Mouse (Mus musculus): ENCODE data around the gene Sdf2. TPM values are rescaled to one million over a fixed set of nuclear protein-coding genes. Genes with fewer than 3 reads are reported as not detected.
A peak's percentile ranks its signal among the peaks of the same experiment; 100 is the strongest.

Sdf2 gene
- polyA plus RNA-seq, 1 experiment from 2014 or later, result 60.1 TPM

- Histone ChIP-seq H3K4me1 (ENCODE audit: control insufficient read depth, insufficient read depth, low read length) (no peaks in the 10 kb centered on the region), H3K9me3 (ENCODE audit: control insufficient read depth, low read length) (no peaks in the 10 kb centered on the region), H3K36me3 (ENCODE audit: control insufficient read depth, insufficient read depth, low read length) (peaks cover 46% of the 10 kb centered on the region), H3K4me2 (ENCODE audit: low read depth) (no peak overlapping the region), H3K9ac (ENCODE audit: low read length) (no peak overlapping the region), H3K27ac (ENCODE audit: low read depth, low read length) (no peak overlapping the region), H3K4me3 (ENCODE audit: low read depth, low read length) (no peak overlapping the region), H3K27me3 (ENCODE audit: control insufficient read depth, insufficient read depth, low read length) (no peaks in the 10 kb centered on the region)
- ATAC-seq (ENCODE audit: insufficient read depth, low FRiP score, low TSS enrichment) (no peak), DNase-seq (ENCODE audit: low spot score) (no peak)
- 95% methylated on average over 14 of the region's 14 CpGs for WGBS
Measured at GRCm38 (mm10) chr11:78213086-78213817, 32.3 kb upstream of the Sdf2 start.

- peaks cover 41% of the 10 kb centered on the region for H3K36me3 ChIP-seq (ENCODE audit: control insufficient read depth, insufficient read depth, low read length)
Measured at GRCm38 (mm10) chr11:78215709-78216317, 29.7 kb upstream of the Sdf2 start.

GRCm38 (mm10) chr11:78223586-78223985, 22.0 kb upstream of the Sdf2 start:
- Histone ChIP-seq H3K27ac (ENCODE audit: low read depth, low read length) (no peak overlapping the region), H3K9ac (ENCODE audit: low read length) (no peak overlapping the region), H3K36me3 (ENCODE audit: control insufficient read depth, insufficient read depth, low read length) (peaks cover 44% of the 10 kb centered on the region), H3K27me3 (ENCODE audit: control insufficient read depth, insufficient read depth, low read length) (no peaks in the 10 kb centered on the region), H3K4me1 (ENCODE audit: control insufficient read depth, insufficient read depth, low read length) (no peaks in the 10 kb centered on the region), H3K9me3 (ENCODE audit: control insufficient read depth, low read length) (no peaks in the 10 kb centered on the region), H3K4me2 (ENCODE audit: low read depth) (no peak overlapping the region), H3K4me3 (ENCODE audit: low read depth, low read length) (no peak overlapping the region)
- ATAC-seq (ENCODE audit: insufficient read depth, low FRiP score, low TSS enrichment) (no peak), DNase-seq (ENCODE audit: low spot score) (no peak)
- 90% methylated on average over 4 of the region's 4 CpGs for WGBS

More at GRCm38 (mm10) chr11:78215709-78216317, 29.7 kb upstream of the Sdf2 start:
- H3K4me1 ChIP-seq (ENCODE audit: control insufficient read depth, insufficient read depth, low read length), result no peaks in the 10 kb centered on the region
- no peak overlapping the region for H3K4me3 ChIP-seq (ENCODE audit: low read depth, low read length)
- no peaks in the 10 kb centered on the region for H3K9me3 ChIP-seq (ENCODE audit: control insufficient read depth, low read length)
- ATAC-seq (ENCODE audit: insufficient read depth, low FRiP score, low TSS enrichment), result no peak
- no peak overlapping the region for H3K27ac ChIP-seq (ENCODE audit: low read depth, low read length)
- DNase-seq (ENCODE audit: low spot score), result no peak
- no peak overlapping the region for H3K9ac ChIP-seq (ENCODE audit: low read length)
- H3K4me2 ChIP-seq (ENCODE audit: low read depth), result no peak overlapping the region
- H3K27me3 ChIP-seq (ENCODE audit: control insufficient read depth, insufficient read depth, low read length), result no peaks in the 10 kb centered on the region
- 88% methylated on average over 11 of the region's 11 CpGs for WGBS

GRCm38 (mm10) chr11:78231518-78231917, 14.0 kb upstream of the Sdf2 start:
- ATAC-seq (ENCODE audit: insufficient read depth, low FRiP score, low TSS enrichment) (no peak), DNase-seq (ENCODE audit: low spot score) (no peak)

GRCm38 (mm10) chr11:78240193-78240857, 5.2 kb upstream of the Sdf2 start:
- H3K9ac ChIP-seq (ENCODE audit: low read length), result no peak overlapping the region
- ATAC-seq (ENCODE audit: insufficient read depth, low FRiP score, low TSS enrichment), result no peak
- H3K4me3 ChIP-seq (ENCODE audit: low read depth, low read length), result no peak overlapping the region
- peaks cover 9% of the 10 kb centered on the region for H3K4me1 ChIP-seq (ENCODE audit: control insufficient read depth, insufficient read depth, low read length)
- H3K9me3 ChIP-seq (ENCODE audit: control insufficient read depth, low read length), result no peaks in the 10 kb centered on the region
- no peak for DNase-seq (ENCODE audit: low spot score)
- H3K27ac ChIP-seq (ENCODE audit: low read depth, low read length), result no peak overlapping the region
- H3K4me2 ChIP-seq (ENCODE audit: low read depth), result no peak overlapping the region
- WGBS, result 91% methylated on average over 9 of the region's 9 CpGs
- no peaks in the 10 kb centered on the region for H3K27me3 ChIP-seq (ENCODE audit: control insufficient read depth, insufficient read depth, low read length)
- peaks cover 5% of the 10 kb centered on the region for H3K36me3 ChIP-seq (ENCODE audit: control insufficient read depth, insufficient read depth, low read length)

More at GRCm38 (mm10) chr11:78231518-78231917, 14.0 kb upstream of the Sdf2 start:
- H3K9ac ChIP-seq (ENCODE audit: low read length), result no peak overlapping the region
- H3K4me1 ChIP-seq (ENCODE audit: control insufficient read depth, insufficient read depth, low read length), result no peaks in the 10 kb centered on the region
- no peak overlapping the region for H3K27ac ChIP-seq (ENCODE audit: low read depth, low read length)
- H3K27me3 ChIP-seq (ENCODE audit: control insufficient read depth, insufficient read depth, low read length), result no peaks in the 10 kb centered on the region
- H3K4me2 ChIP-seq (ENCODE audit: low read depth), result no peak overlapping the region
- no peaks in the 10 kb centered on the region for H3K9me3 ChIP-seq (ENCODE audit: control insufficient read depth, low read length)
- 94% methylated on average over 6 of the region's 6 CpGs for WGBS
- peaks cover 36% of the 10 kb centered on the region for H3K36me3 ChIP-seq (ENCODE audit: control insufficient read depth, insufficient read depth, low read length)
- H3K4me3 ChIP-seq (ENCODE audit: low read depth, low read length), result no peak overlapping the region

- Histone ChIP-seq H3K27me3 (ENCODE audit: control insufficient read depth, insufficient read depth, low read length) (no peaks in the 10 kb centered on the region), H3K9me3 (ENCODE audit: control insufficient read depth, low read length) (no peaks in the 10 kb centered on the region), H3K27ac (ENCODE audit: low read depth, low read length) (peak overlapping the region; percentile 63; the same call in 1 of the 2 replicates), H3K9ac (ENCODE audit: low read length) (peak overlapping the region; percentile 91), H3K4me3 (ENCODE audit: low read depth, low read length) (peak overlapping the region; percentile 97), H3K4me2 (ENCODE audit: low read depth) (peak overlapping the region; percentile 83), H3K36me3 (ENCODE audit: control insufficient read depth, insufficient read depth, low read length) (peaks cover 1% of the 10 kb centered on the region; the same call in 1 of the 2 replicates), H3K4me1 (ENCODE audit: control insufficient read depth, insufficient read depth, low read length) (peaks cover 12% of the 10 kb centered on the region)
- ATAC-seq (ENCODE audit: insufficient read depth, low FRiP score, low TSS enrichment) (peak; percentile 53), DNase-seq (ENCODE audit: low spot score) (no peak)
- WGBS, result 0% methylated on average over 19 of the region's 19 CpGs
Measured at GRCm38 (mm10) chr11:78245261-78245626, 302 bp upstream of the Sdf2 start.

GRCm38 (mm10) chr11:78246318-78247011, 919 bp downstream of the Sdf2 start:
- Histone ChIP-seq H3K36me3 (ENCODE audit: control insufficient read depth, insufficient read depth, low read length) (peaks cover 3% of the 10 kb centered on the region; the same call in 1 of the 2 replicates), H3K4me3 (ENCODE audit: low read depth, low read length) (peak overlapping the region; percentile 97), H3K9me3 (ENCODE audit: control insufficient read depth, low read length) (no peaks in the 10 kb centered on the region), H3K27me3 (ENCODE audit: control insufficient read depth, insufficient read depth, low read length) (no peaks in the 10 kb centered on the region), H3K9ac (ENCODE audit: low read length) (no peak overlapping the region), H3K4me1 (ENCODE audit: control insufficient read depth, insufficient read depth, low read length) (peaks cover 12% of the 10 kb centered on the region), H3K4me2 (ENCODE audit: low read depth) (peak overlapping the region; percentile 83), H3K27ac (ENCODE audit: low read depth, low read length) (no peak overlapping the region)
- DNase-seq (ENCODE audit: low spot score) (no peak), ATAC-seq (ENCODE audit: insufficient read depth, low FRiP score, low TSS enrichment) (no peak)
- WGBS, result 52% methylated on average over 7 of the region's 7 CpGs

- DNase-seq (ENCODE audit: low spot score), result no peak
- no peak for ATAC-seq (ENCODE audit: insufficient read depth, low FRiP score, low TSS enrichment)
- no peak overlapping the region for H3K4me3 ChIP-seq (ENCODE audit: low read depth, low read length)
- H3K36me3 ChIP-seq (ENCODE audit: control insufficient read depth, insufficient read depth, low read length), result peaks cover 3% of the 10 kb centered on the region; the same call in 1 of the 2 replicates
- 53% methylated on average over 3 of the region's 3 CpGs for WGBS
- H3K9me3 ChIP-seq (ENCODE audit: control insufficient read depth, low read length), result no peaks in the 10 kb centered on the region
- no peaks in the 10 kb centered on the region for H3K27me3 ChIP-seq (ENCODE audit: control insufficient read depth, insufficient read depth, low read length)
- peaks cover 12% of the 10 kb centered on the region for H3K4me1 ChIP-seq (ENCODE audit: control insufficient read depth, insufficient read depth, low read length)
- no peak overlapping the region for H3K9ac ChIP-seq (ENCODE audit: low read length)
- no peak overlapping the region for H3K27ac ChIP-seq (ENCODE audit: low read depth, low read length)
- H3K4me2 ChIP-seq (ENCODE audit: low read depth), result no peak overlapping the region
Measured at GRCm38 (mm10) chr11:78247012-78247348, 1.4 kb downstream of the Sdf2 start.
